Mouse (Mus musculus) liver, embryonic 14.5 days (tissue): ENCODE measurements around the gene Mfap1a.

Source experiments
- CTCF ChIP-seq: IDR thresholded peaks from 2 replicates; pipeline ENCODE4 v1.5.1; 2016; ENCODE audit warnings: antibody characterized with exemption, low read depth, control low read depth
- EP300 ChIP-seq: IDR thresholded peaks from 2 replicates; pipeline ENCODE4 v1.6.1; 2016; ENCODE audit warnings: antibody characterized with exemption, low read depth

- TF ChIP-seq EP300 (no peak), CTCF (no peak)
Observed at GRCm38 (mm10) chr2:121518106-121518505, 11.6 kb upstream of the Mfap1a start.
